Mouse (Mus musculus): ENCODE results near the gene Clip2.

DNA sequence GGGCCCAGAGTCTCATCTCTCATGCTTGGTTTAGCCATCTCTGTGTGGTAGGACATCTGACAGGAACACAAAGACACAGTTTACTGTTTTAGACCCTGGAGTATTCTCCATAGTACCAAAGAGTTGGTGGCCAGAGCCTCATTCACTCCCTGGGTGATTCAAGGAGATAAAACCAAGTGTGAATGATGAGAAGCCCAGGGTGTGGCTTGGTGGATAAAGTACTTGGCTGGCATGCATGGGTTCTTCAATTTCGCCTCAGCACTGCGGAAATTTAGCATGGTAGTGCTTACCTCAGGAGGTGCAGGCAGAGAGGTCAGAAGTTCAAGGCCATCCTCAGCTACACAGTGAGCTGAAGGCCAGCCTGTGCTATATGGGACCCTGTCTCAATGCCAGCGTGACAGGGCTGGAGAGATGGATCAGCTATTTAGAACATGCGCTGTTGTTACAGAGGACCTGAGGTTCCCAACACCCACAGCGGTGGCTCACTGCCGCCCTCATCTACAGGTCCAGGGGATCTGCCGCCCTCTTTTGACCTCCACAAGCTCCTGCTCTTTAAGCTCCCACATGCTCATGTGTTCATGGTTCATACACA is 82.6 kb downstream of the Clip2 start:
- TF ChIP-seq CTCF (IDR thresholded peaks at IDR 0.05 in 2 of 3, conservative IDR thresholded peaks at IDR 0.05 in 1 of 3; ENCODE audit: control insufficient read depth in 1 of 3, insufficient read depth in 1 of 3, low read depth in 2 of 3, low read length in 3 of 3, poor library complexity in 1 of 3, severe bottlenecking in 1 of 3) (no peak), MAX (IDR thresholded peaks at IDR 0.05; ENCODE audit: low read length) (no peak), POLR2AphosphoS2 (IDR thresholded peaks at IDR 0.05; ENCODE audit: low read length) (no peak), ZNF384 (IDR thresholded peaks at IDR 0.05; ENCODE audit: low read depth, low read length) (no peak), POLR2A (IDR thresholded peaks at IDR 0.05; ENCODE audit: control insufficient read depth in 1 of 2, insufficient read depth in 1 of 2, low read depth in 1 of 2, low read length in 2 of 2, poor library complexity in 1 of 2) (no peak), CHD1 (IDR thresholded peaks at IDR 0.05; ENCODE audit: low read depth, low read length) (no peak), RCOR1 (IDR thresholded peaks at IDR 0.05; ENCODE audit: low read depth, low read length) (no peak)

Data from MEL (cell line).